In the genomic region with DNA sequence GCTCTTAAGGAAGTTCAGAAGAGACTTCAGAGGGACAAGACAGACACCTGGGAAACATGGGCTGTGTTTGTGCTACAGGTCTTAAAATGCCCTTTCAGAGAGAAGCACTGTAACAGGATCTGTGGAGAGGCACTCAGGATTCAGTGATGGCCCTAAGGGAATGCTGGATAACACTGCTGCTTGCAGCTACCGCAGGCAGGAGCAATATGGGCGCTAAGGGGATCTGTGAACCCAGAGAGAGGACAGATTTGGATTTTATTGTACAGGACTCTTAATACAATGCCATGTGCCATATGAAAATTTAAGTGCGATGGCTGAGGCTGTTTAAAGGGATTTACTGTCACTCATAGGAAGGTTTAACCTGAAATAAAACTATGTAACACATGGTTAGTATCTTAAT, we compare ENCODE assay signal across 22 mouse cellular contexts.
"Had no signal": no experiment of that assay in that cellular context is flagged by ENCODE, and none has a peak within 500 bp of the region (broad histone marks: within the 10 kb centered on the region; RNA-seq: fewer than 3 reads in every experiment).

No protein-coding gene starts in this region.

- ATAC-seq: liver, postnatal 0 days; lung, postnatal 0 days had no signal

- H3K9ac ChIP-seq: kidney, embryonic 15.5 days; limb, embryonic 12.5 days; limb, embryonic 15.5 days; liver, embryonic 14.5 days; liver, postnatal 0 days; lung, embryonic 14.5 days; midbrain, embryonic 12.5 days had no signal

- DNase-seq: kidney, adult 11 months; kidney, adult 8-10 months; kidney, postnatal 10 days; kidney, postnatal 36 days; left cerebral cortex, postnatal 4 days; liver, postnatal 0 days; lung, embryonic 14.5 days; right cerebral cortex, adult 18-20 months; right cerebral cortex, postnatal 14 days; right cerebral cortex, postnatal 4 days; thymus, adult 2 months; thymus, postnatal 14 days; thymus, postnatal 4 days had no signal

- H3K4me2 ChIP-seq: kidney, embryonic 15.5 days; limb, embryonic 12.5 days; limb, embryonic 15.5 days; liver, embryonic 11.5 days; lung, embryonic 14.5 days; midbrain, embryonic 12.5 days had no signal

- H3K36me3 ChIP-seq: kidney, embryonic 15.5 days; limb, embryonic 12.5 days; limb, embryonic 15.5 days; midbrain, embryonic 12.5 days had no signal

- H3K27ac ChIP-seq: kidney, embryonic 15.5 days; limb, embryonic 12.5 days; limb, embryonic 15.5 days; liver, embryonic 14.5 days; macrophage; midbrain, embryonic 12.5 days; stomach, postnatal 0 days had no signal

- H3K27me3 ChIP-seq: kidney, embryonic 15.5 days; limb, embryonic 12.5 days; limb, embryonic 15.5 days; midbrain, embryonic 12.5 days had no signal

- H3K4me3 ChIP-seq: kidney, embryonic 15.5 days; limb, embryonic 12.5 days; limb, embryonic 15.5 days; midbrain, embryonic 12.5 days had no signal

- H3K9me3 ChIP-seq: kidney, embryonic 15.5 days; limb, embryonic 12.5 days; limb, embryonic 15.5 days; midbrain, embryonic 12.5 days had no signal

- H3K4me1 ChIP-seq: kidney, embryonic 15.5 days; limb, embryonic 15.5 days; midbrain, embryonic 12.5 days had no signal
